Mouse (Mus musculus) ovary, adult 18-20 months (tissue): ENCODE data around the gene Gm37596.
"Not testable (repeated sequence)": the region's sequence is repeated elsewhere in the genome, so short reads cannot be mapped to it uniquely, and the experiment has no call there.

Source experiments
- DNase-seq: peaks from one replicate; pipeline ENCODE4 v3.0.0; 2022; ENCODE audit warnings: low spot score, mixed read lengths

The Gm37596 gene

DNA sequence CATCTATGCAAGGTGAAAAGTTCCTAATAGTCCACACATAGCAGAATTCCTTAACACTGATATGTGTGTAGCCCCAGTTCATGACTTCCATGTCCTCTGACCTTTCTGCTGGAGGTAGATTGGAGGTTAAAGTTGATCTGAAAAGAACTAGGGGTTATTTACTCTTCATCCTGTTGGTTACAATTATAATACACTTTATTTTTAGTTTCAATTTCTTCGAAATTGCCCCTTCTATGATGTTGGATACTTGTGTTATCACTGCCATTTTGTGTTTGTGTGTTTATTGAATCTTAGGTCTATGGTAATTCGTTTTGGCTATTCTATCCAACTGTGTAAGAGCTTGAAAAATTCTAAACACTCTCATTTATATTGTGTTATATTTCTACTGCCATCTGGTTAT is at the start of gene Gm37596:
Gene Gm37596, minus strand, starts transcription at position 101 of the 400 bp plus-strand sequence.
- DNase-seq: not testable (repeated sequence)

DNA sequence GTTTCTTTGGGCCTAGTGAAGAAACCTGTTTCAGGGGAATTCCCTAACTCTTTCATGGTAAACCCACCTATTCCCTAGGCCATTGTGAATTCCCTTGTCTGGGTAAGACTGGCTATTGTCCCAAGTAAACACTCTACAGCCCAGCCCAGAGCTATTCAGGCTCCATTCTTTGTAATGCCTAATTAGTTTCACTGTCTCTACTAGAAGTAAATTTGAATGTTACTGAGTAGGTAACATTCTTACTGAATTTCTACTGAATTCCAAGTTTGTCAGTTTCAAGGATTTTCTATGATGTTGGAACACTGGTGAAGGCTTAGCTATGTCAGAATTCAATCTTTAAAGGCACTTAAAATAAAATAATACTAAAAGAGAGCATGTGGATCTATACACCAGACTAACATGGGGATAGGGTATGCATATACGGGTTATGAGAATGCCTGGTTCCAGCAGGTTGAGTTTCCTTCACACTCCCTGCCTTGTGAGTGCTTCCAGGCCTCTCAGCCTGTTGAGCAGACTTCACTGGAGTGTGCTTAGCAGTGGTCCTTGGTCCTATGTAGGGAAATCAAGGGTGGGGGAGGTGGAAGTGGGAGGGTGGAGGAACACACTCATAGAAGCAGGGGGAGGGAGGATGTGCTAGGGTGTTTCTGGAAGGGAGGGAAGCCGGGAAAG is 16.2 kb upstream of the Gm37596 start:
- DNase-seq: not testable (repeated sequence)

DNA sequence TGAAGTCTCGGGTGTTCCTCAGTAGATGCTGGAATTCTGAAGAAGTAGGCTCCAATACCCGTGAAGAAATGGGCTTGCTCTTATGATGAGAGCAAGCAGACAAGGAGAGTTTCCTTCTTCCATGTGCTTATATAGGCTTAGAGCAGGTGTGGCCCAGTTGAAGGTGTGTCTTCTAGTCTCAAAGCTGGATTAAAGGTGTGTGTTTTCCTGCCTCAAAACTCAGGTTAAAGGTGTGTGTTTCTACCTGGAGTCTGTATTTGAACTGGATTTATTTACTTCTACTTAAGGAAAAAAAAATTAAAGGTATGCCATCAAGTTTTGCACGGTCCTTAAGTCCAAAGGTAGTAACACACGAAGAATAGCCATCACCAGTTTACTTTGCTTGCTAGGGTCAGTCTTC is 16.7 kb downstream of the Gm37596 start, which contains the start of gene Tdpoz1:
Gene Tdpoz1, minus strand, starts transcription at position 101 of the 400 bp plus-strand sequence.
- not testable (repeated sequence) for DNase-seq

DNA sequence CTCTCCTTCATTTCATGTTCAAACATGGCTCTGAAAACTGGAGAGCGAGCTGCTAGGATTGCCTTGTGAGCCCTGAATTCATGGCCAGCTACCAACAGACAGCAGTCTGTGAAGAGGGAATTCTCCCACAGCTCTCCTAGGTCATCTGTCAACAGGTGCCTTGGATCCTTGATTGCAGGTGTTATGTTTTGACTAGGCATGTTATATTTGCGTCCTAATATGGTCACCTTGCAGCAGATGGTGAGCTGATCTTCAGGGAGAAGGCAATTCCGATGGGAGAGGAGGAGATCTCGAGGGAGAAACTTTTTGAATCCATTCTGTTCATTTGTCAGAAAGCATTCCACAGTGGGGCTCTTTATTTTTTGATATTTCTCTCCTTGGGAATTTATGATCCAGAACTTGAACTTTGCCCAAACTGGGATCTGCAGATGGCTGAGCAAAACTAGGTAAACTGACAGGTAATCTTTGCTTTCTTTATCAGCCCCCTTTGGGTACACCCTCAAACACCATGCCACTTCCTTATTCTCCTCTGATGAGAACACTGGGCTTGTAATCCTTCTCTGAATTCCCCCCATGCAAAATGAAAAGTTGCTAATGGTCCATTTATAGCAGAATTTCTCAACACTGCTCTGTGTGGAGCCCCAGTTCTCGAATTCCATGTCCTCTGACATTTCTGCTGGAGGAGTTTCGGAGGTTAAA is 21.9 kb downstream of the Gm37596 start:
- not testable (repeated sequence) for DNase-seq

DNA sequence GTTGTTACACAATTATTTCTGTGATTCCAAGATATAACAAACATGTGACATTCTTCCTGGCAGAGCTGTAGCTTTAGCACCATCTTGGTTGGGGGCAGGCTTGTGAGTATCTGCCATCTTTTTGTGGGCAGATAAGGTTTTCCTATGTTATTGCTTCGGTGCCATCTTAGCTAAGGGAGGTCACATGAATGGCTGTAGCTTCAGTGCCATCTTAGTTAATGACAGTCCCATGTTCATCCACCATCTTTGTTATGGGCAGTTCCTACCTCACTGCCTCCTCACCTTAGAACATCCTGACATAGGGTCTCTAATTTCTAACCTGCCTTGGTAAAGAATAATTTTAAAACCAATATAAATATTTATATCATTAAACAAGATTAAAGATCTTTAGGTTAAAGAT is 38.6 kb downstream of the Gm37596 start:
- no peak for DNase-seq

DNA sequence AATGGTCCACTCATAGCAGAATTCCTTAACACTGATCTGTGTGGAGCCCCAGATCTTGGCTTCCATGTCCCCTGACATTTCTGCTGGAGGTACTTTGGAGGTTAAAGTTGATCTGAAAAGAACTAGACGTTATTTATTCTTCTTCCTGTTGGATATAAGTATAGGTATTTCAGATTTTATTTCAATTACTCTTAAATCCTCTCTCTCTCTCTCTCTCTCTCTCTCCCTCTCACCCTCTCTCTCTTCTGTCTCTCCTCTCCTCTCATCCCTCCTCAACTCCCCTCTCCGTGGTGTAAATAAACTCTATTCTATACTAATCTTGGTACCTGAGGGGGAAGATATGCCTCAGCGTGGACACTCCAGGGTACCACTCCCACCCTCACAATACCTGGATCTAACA is 40.3 kb downstream of the Gm37596 start, which contains the start of gene Tdpoz2:
Gene Tdpoz2, minus strand, starts transcription at position 101 of the 400 bp plus-strand sequence.
- no peak for DNase-seq
